Mouse (Mus musculus) layer of hippocampus, postnatal 14 days (tissue): Measurements from ENCODE around the gene Atcay. TPM values are rescaled to one million over a fixed set of nuclear protein-coding genes. Genes with fewer than 3 reads are reported as not detected.

Experiments used
- DNase-seq, 2 experiments: peaks; one replicate each; pipeline ENCODE4 v3.0.0; 2021 to 2022; ENCODE audit warnings: low spot score in 2 of 2, mixed read lengths in 1 of 2
- long read RNA-seq, 2 experiments: library from polyadenylated mRNA; stranded (forward); transcript quantifications; one replicate each; pipeline ENCODE4 v2.0.0; 2021
- total RNA-seq, 2 experiments: library from RNA; stranded (reverse); gene quantifications; 2 replicates each; pipeline ENCODE4 v1.2.3; 2021

The Atcay gene
- 100 to 1,000 TPM; 149 to 157 TPM for total RNA-seq
- long read RNA-seq, experiment 1, transcript Atcay-201 (13 exons, 3,736 nt), result major isoform, 32 of 42 reads
- long read RNA-seq, experiment 1, partial matches to known transcripts, result 5 of 42 reads
- long read RNA-seq, experiment 1, other reads (novel, unspliced or antisense), result 5 of 42 reads
- long read RNA-seq, experiment 2, transcript Atcay-201 (13 exons, 3,736 nt), result major isoform, 41 of 57 reads
- long read RNA-seq, experiment 2, partial matches to known transcripts, result 11 of 57 reads
- long read RNA-seq, experiment 2, other reads (novel, unspliced or antisense), result 5 of 57 reads

GRCm38 (mm10) chr10:81230438-81231332 lies at the start of gene Atcay:
Atcay (minus strand) TSS chr10:81230833.
- peak; percentile 77 to 89 for DNase-seq

DNA sequence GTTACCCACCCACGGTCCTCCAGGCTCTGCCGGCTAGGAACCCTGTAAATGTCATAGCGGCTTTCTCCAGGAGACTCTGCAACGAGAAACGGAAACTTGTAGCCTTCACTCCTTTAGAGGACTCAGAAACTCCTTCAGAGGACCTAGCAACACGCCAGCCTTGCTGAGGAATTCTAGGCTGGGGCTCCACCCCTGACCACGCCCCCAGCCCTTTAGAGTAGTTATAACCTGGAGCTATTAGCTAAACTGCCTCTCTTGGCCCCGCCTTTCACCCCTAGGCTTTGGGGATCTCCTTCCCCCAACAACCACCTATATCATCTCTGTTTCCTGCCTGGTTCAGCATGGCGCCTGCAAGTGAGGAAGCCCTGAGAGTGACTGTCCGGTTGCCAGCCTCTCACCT lies 48.9 kb upstream of the Atcay start:
- no peak for DNase-seq

GRCm38 (mm10) chr10:81277676-81278075 lies 47.0 kb upstream of the Atcay start:
- no peak for DNase-seq

GRCm38 (mm10) chr10:81273842-81274241 lies 43.2 kb upstream of the Atcay start:
- DNase-seq, result no peak

GRCm38 (mm10) chr10:81272356-81272755 lies 41.7 kb upstream of the Atcay start:
- DNase-seq, result no peak

- DNase-seq, result no peak
Measured at GRCm38 (mm10) chr10:81268643-81269412, 38.2 kb upstream of the Atcay start.

- DNase-seq, result peak; percentile 70 to 92
Measured at GRCm38 (mm10) chr10:81268056-81268455, 37.4 kb upstream of the Atcay start.

DNA sequence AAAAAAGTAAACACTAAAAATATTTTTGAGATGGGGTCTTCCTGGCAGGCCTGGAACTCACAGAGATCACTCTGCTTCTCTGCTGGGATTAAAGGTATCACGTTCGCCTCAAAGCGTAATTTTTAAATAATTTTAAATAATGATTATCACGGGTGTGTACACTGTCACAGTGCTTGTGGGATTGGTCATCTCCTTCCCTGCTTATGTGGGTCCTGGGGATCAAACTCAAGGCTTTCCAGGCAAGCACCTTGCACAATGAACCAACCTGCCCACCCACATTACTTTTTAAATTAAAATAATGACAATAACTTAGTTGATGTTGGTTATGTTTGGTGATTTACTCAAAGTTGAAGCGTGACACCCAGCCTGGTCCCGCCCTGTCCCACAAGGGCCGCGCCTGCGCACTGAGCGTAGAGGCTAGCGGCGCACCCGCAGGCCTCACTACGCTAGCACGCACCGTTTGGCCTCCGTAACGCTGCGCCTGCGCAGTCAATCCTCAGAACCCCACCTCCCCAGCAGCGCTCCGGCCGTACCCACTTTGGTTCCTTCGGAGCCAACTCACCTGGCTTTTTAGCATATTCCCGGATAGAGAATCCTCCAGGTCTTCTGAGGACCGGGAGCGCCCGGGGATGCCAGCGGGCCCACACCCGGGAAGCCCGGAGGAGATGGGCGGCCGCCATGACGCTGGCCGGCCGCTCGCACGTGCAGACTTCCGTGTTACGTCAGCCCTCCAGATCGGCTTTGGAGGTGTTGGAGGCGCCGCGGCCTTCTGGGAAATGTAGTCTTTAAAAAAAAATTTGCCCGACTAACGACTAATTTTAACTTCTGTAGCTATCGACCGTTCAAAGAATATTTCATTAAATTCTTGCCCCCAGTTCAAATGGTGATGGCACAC lies 35.8 kb upstream of the Atcay start, which contains the start of the genes Mrpl54 and Apba3:
Mrpl54 (minus strand) TSS at position 724 of the 895 bp plus-strand sequence.
Apba3 (plus strand) TSS at position 750 of the 895 bp plus-strand sequence.
- peak; percentile 96 to 99 for DNase-seq

DNA sequence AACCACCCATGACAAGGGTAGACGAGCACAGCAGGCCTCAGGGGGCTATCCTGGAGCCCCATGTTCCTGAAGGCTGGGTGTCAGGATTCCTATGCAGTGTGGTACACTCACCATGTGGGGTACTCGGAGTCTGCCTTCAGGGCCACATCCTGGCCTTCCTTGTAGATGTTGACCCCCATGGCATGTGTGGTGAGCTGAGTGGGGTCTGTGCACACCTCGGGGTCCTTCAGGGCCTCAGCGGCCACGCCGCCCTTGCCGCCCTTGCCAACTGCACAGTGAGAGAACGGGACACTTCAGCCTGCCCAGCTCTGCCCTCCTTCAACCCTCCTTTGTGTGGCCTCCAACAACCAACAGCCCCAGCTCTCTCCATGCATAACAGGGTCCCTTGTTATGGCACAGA lies 34.9 kb upstream of the Atcay start:
- DNase-seq, result no peak

GRCm38 (mm10) chr10:81261025-81261424 lies 30.4 kb upstream of the Atcay start:
- DNase-seq, result no peak

- DNase-seq, result no peak
Measured at GRCm38 (mm10) chr10:81259225-81259884, 28.7 kb upstream of the Atcay start.

- DNase-seq, result peak in 1 of 2 experiments; percentile 58
Measured at GRCm38 (mm10) chr10:81257158-81258039, 26.8 kb upstream of the Atcay start.

- no peak for DNase-seq
Measured at GRCm38 (mm10) chr10:81254886-81255285, 24.3 kb upstream of the Atcay start.

GRCm38 (mm10) chr10:81252424-81253419 lies 22.1 kb upstream of the Atcay start, which contains the start of gene Matk:
Matk (plus strand) TSS chr10:81252935.
- DNase-seq, result peak; percentile 87 to 88

DNA sequence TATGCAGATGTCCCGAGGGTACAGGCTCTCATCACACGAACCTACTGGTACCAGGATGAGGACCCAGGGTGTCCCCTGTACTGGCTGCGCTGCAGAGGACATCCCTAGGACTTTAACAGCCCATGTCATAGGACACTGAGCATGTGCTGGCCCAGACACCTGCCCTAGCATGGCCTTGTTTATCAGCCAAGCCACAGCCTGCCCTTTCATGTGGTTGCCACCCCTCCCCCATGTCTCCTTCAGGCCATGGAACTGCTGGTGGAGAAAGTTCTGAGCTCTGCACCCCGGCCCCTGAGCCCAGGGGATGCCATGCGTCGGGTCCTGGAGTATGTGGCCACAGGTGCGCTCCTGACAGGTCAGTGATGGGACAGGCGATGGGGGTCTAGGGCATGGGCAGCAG lies 18.8 kb upstream of the Atcay start:
- no peak for DNase-seq

DNA sequence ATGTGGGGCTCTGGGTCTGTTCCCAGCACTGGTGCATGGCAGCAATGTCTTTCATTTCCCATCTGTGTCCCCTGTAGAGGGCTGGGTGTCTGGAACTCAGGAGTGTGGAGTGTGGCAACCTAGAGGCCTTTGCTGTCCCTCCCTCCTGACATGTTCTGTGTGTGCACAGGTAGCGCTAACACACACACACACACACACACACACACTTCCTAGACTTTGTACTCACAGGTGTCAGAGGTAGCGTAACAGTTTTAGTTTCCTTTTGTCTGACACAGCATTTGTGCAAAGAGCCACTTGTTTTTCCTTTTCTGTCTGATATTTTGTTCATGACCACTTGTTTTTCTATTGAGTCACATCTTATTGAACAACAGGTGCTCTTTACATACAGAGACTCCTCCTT lies 17.2 kb upstream of the Atcay start:
- DNase-seq, result no peak

- DNase-seq, result no peak
Measured at GRCm38 (mm10) chr10:81245166-81245565, 14.5 kb upstream of the Atcay start.
